Mouse (Mus musculus) WW6 (cell line): Measurements from ENCODE around the gene Xpo5.

ENCODE experiments used
- DNase-seq: peaks from one replicate; pipeline ENCODE4 v3.0.0-alpha.2; 2013; ENCODE audit warnings: low read depth, low spot score

Gene Xpo5

DNA sequence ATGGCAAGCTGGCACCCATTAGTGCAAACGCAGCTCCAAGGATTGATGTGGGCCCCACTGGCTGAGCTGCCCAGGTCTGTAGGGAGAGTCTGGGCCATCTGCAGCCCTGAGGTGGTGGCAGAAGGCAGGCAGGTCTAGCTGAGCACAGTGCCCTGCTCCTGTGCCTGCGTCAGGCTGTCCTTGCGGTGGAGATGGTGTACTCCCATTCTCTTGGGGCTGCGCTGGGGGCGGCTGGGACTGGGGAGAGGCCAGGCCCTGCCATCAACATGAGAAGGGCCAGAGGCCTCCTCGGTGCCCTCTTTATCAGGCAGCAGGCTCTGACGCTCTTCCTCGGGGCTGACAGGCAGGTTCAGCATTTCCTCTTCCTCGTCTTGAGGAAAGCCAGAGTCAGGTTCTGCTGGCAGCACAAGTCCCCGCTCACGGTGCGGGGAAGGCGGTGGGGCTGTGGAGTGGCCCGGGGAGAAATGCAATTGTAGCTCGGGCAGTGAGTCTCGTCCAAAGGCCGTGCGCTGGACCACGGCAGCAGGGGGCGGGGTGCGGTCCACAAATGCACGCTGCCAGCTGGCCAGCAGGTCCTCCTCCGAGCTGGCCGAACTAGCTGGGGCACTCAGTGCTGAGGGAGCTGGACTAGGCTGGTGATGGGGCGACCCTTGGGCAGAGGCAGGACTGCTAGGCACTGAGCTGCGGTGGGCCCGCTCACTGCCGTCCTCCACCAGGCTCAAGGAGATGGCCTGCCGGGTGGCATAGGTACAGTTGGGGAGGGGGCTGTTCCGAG, 55.9 kb downstream of the Xpo5 start:
- no peak for DNase-seq

DNA sequence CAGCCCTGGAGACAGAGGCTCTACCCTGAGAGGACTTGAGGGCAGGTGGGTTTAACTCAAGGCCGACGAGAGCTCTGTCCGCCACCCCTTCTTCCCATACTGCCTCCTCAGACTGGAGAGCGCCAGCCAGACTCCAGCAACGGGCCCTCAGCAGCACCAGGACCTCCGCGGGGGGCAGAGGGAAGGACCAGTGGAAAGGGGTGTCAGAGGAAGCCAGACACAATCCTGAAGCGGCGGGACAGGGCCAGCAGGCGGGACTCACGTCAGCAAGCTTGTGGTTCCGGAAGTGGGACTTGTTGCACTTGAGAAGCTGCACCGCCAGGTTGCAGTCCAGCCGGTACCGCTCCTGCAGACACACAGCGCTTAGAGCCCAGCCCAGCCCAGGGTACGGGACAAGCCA, 57.1 kb downstream of the Xpo5 start:
- no peak for DNase-seq

GRCm38 (mm10) chr17:46262201-46262694, 59.7 kb downstream of the Xpo5 start:
- DNase-seq, result no peak

DNA sequence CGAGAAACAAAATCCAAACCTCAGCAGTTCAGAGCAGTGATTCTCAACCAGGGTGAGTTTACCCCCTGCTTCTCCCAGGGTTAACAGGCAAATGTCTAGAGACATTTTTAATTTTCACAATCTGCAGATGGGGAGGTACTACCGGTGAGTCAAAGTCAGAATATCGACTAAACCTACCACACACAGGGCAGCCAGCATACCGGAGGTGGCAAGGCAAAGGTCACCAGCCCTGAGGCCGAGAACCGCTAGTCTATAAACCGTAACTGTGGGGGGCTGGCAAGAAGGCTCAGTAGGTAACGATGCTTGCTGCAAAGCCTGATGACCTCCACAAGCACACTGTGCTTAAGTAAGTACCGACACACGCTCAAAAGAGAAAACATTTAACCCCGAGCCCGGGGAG, 62.9 kb downstream of the Xpo5 start:
- no peak for DNase-seq

GRCm38 (mm10) chr17:46265918-46266618, 63.5 kb downstream of the Xpo5 start:
- no peak for DNase-seq

DNA sequence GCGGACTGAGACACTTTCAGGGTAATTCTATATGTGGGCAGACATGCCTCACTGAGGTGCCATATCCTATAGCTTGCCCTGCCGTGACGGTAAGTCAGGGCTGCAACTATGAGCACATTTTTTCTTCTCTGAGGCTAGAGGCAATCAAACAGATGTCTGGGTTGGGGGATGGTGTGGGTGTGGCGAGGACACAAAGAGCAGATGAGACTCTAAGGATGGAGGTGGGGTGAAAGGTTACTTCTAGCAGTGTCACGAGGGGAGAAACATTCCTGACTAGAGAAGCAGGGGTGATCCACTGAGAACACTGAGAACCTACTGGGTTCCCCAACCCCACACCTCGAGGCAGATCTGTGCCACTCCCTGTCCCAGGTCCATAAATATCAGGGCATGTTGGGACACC, 64.4 kb downstream of the Xpo5 start:
- no peak for DNase-seq

DNA sequence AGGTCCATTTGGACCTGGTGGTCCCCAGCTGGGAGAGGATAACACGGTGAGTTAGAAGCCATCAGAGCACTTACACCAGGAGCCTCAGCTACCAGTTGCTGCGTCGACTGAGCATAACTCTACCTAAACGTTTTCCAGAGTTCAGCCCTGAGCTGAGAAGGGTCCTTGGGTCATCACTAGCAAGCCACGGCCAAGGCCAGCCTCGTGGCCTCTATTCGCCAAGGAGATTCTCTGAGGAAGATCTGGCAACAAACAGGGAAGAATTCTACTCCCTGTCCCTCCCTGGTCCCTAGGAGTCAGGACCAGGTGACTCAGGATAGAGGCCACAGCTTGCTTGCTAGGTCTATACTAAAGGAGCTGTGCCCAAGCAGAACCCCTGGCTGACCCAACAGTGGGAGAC, 64.9 kb downstream of the Xpo5 start:
- DNase-seq, result no peak

GRCm38 (mm10) chr17:46268026-46268720, 65.6 kb downstream of the Xpo5 start:
- no peak for DNase-seq

DNA sequence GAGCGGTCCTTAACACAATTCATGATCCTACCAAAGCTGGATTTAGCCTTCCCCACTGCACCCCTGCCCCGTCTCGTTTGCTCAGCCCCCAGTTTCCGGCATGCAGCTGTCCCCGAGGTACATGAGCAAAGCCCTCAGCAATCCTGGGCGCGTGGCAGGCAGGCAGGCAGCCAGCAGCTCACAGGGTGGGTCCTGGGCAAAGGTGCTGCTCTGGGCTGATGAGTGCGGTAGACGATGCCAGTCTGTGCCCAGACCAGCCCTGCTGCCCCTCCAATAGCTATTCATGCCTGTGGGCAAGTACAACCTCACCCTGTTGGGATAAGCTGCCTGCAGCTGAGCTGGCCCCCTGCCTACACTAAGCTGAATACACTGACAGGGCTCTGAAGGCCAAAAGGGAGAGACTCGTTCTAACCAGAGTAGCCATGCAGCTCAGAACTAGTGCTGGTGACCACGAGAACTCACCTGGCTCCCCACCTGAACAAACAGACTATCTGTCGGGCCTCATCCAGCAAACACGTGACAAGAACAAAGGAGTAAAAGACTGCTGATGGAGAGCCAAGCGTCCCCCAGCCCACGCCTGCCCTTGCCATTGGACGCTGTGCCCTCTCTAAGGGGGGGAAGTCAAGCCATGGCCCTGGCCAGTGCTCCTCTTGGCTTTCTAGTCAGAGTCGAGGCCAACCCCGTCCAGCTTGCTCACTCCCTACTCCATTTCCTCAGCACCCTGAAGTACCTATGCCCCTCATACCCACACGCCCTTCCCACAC, 67.4 kb downstream of the Xpo5 start:
- no peak for DNase-seq

- DNase-seq, result no peak
Measured at GRCm38 (mm10) chr17:46272058-46272457, 69.5 kb downstream of the Xpo5 start.

DNA sequence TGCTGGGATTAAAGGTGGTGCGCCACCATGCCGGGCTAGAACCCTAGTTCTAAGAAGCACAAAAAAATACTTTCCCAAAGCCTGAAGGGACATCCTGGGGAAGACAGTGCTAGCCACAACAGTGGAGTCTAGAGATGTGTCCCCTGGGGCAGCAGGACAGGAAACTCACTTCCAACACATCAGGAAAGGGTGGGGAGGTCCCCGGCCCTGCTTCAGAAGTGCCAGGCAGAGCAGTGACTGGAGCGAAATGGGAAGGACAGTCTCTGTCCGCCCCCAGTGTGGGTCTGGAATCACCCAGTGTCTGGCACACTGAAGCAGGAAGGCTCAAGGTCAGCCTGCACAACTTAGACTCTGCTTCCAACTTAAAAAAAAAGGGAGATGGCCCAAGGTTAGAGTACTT, 70.1 kb downstream of the Xpo5 start:
- DNase-seq, result no peak

GRCm38 (mm10) chr17:46273803-46274236, 71.2 kb downstream of the Xpo5 start:
- DNase-seq, result no peak

DNA sequence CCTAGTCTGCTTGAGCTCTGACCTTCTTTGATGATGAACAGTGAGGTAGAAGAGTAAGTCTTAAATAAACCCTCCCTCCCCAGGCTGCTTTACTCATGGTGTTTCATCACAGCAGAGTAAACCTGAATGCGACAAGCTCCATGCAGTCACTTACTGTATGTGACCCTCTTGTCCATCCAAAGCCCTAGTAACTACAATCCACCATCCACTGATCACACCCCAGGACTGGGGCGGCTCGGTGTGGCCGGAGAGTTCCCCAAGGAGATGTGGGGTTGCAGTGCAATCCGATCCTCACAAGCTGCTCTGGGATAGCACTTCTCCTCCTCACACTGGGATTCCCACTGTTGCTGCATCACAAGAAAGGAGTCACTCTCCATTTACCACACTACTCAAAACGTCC, 71.9 kb downstream of the Xpo5 start:
- DNase-seq, result no peak

- no peak for DNase-seq
Measured at GRCm38 (mm10) chr17:46275034-46275433, 72.5 kb downstream of the Xpo5 start.

DNA sequence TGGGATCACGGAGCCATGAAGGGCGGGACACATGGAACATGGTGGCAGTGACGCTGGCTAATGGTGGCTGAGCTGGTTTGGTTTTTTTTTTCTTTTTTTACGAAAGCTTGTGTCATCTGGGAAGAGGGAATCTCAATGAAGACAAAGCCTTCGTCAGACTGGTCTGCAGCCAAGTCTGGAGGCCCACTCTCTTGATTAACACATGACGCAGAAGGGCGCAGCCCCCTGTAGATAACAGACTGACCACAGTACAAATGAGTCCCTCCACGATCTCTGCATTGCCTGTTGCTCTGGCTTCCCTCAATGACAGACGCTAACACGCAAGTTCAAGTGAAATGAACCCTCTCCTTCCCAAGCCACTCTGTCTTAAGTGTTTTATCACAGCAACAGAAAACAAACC, 72.9 kb downstream of the Xpo5 start:
- DNase-seq, result no peak

GRCm38 (mm10) chr17:46277586-46277985, 75.0 kb downstream of the Xpo5 start:
- DNase-seq, result no peak

- no peak for DNase-seq
Measured at GRCm38 (mm10) chr17:46278011-46278765, 75.6 kb downstream of the Xpo5 start.

- DNase-seq, result peak; percentile 63
Measured at GRCm38 (mm10) chr17:46282483-46283123, 80.0 kb downstream of the Xpo5 start, which contains the start of gene Tjap1. Gene Tjap1 (minus strand): TSS chr17:46283026.

- no peak for DNase-seq
Measured at GRCm38 (mm10) chr17:46283140-46283539, 80.6 kb downstream of the Xpo5 start.

DNA sequence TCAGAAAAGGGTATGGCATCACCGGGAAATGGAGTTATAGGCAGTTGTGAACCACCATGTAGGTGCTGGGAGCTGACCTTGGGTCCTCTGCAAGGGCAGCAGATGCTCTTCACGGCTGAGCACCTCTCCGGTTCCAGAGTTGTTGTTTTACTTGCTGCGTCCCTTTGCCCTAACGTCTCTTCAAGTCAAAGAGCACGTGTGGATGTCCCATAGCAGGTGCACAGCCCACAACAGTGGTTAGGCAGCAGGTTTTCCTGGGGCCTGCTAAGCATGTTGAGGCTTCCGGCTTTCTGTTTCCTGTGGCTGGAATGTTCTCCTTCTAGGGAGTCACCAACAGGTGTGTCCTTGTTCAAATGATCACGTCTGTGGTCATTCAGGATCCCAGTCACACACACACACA, 81.3 kb downstream of the Xpo5 start:
- no peak for DNase-seq
